Mouse (Mus musculus): Measurements from ENCODE around the gene Olfr730. TPM values are rescaled to one million over a fixed set of nuclear protein-coding genes. Genes with fewer than 3 reads are reported as not detected.

The Olfr730 gene
- not detected in 2 replicates for polyA plus RNA-seq (2014; fragmentation: Nextera tagmentation; extraction: Ambion mirVana)

DNA sequence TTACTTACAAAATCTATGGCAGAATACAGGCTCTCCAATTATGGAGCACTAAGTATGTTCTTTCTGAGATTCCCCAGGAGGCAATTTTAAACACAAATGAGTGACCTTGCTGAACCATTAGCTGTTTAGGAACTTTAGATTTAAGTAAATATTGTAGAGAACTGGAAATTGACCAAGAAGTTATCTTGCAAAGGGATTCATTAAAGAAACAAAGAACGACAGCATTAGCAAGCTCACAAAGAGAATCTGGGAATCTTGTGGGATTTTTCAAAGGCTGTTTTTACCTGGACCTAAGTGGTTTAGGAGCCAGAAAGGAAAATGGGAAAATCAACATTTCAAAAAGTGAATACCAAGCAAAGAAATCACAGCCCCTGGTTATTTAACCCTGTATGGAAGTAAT is at the start of gene Olfr730:
TSS of gene Olfr730 (minus strand) at position 101 of the 400 bp plus-strand sequence.
- no peak within 1 kb of the TSS for H3K4me3 ChIP-seq (ENCODE audit: low read depth, low read length)
- no peak for ATAC-seq (replicated peaks; ENCODE audit: low FRiP score)
- WGBS = 64% methylated on average over 1 of the region's 1 CpGs
- H3K9ac ChIP-seq (ENCODE audit: low read depth, low read length) = no peak within 1 kb of the TSS
- no peaks in the 10 kb centered on the region for H3K4me1 ChIP-seq (replicated peaks; ENCODE audit: control insufficient read depth, insufficient read depth, low read length)
- no peak within 1 kb of the TSS for H3K27ac ChIP-seq (ENCODE audit: low read depth, low read length)
- H3K36me3 ChIP-seq (ENCODE audit: control insufficient read depth, insufficient read depth, low read length) = no peaks in the 10 kb centered on the region
- no peaks in the 10 kb centered on the region for H3K27me3 ChIP-seq (replicated peaks; ENCODE audit: control insufficient read depth, insufficient read depth, low read length)
- no peaks in the 10 kb centered on the region for H3K9me3 ChIP-seq (ENCODE audit: control insufficient read depth, low read length)
- DNase-seq (ENCODE audit: low spot score) = no peak
- no peak within 1 kb of the TSS for H3K4me2 ChIP-seq

DNA sequence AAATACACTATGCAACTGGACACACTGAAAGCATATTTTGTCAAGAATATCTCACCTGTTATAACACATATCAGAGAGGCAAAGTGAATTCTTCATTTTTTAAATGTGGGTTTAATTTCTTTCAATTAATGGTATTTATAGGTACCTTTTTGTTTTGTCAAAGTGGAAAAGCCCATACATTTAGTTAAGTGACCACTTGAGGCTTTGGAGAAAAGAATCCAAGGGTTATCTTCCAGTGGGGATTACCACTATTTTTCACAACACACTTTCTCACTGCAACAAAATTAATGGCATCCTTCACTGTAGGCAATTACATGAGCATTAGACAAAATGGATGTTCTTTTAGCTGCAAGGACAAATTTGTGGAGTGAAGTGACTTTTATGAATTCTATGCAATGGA is 35.2 kb downstream of the Olfr730 start, which contains the start of gene Olfr729:
TSS of gene Olfr729 (minus strand) at position 101 of the 400 bp plus-strand sequence.
- H3K4me1 ChIP-seq (replicated peaks; ENCODE audit: control insufficient read depth, insufficient read depth, low read length) = no peaks in the 10 kb centered on the region
- H3K9ac ChIP-seq (ENCODE audit: low read depth, low read length) = no peak within 1 kb of the TSS

DNA sequence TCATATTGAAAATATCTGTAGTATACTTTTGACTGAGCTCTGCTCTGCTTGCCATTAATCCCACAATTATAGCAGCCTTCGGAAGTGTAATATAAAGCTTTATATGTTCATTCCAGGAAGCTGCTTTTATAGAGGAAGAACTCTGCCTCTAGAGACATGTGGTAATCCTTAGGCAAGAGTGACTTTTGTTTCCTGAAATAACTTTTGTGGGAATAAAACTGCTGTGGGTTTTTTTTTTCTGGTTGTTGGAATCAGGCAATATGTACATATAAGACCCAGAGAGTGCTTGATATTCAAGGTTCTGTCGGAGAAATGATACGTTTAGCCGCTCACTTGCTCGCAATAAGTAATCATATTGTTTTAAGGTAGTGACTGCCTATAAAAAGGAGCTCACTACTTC is 45.4 kb downstream of the Olfr730 start, which contains the start of gene Olfr728:
TSS of gene Olfr728 (minus strand) at position 101 of the 400 bp plus-strand sequence.
- Histone ChIP-seq H3K9ac (ENCODE audit: low read depth, low read length) (no peak within 1 kb of the TSS), H3K4me3 (ENCODE audit: low read depth, low read length) (no peak within 1 kb of the TSS), H3K36me3 (ENCODE audit: control insufficient read depth, insufficient read depth, low read length) (no peaks in the 10 kb centered on the region), H3K4me1 (replicated peaks; ENCODE audit: control insufficient read depth, insufficient read depth, low read length) (no peaks in the 10 kb centered on the region), H3K4me2 (no peak within 1 kb of the TSS), H3K27ac (ENCODE audit: low read depth, low read length) (no peak within 1 kb of the TSS), H3K9me3 (ENCODE audit: control insufficient read depth, low read length) (no peaks in the 10 kb centered on the region; the same call in 1 of the 2 replicates), H3K27me3 (replicated peaks; ENCODE audit: control insufficient read depth, insufficient read depth, low read length) (no peaks in the 10 kb centered on the region)
- WGBS = 87% methylated on average over 5 of the region's 5 CpGs
- ATAC-seq (replicated peaks; ENCODE audit: low FRiP score) (no peak), DNase-seq (ENCODE audit: low spot score) (no peak)

More for the DNA sequence above, 35.2 kb downstream of the Olfr730 start, which contains the start of gene Olfr729:
- ATAC-seq (replicated peaks; ENCODE audit: low FRiP score) (no peak), DNase-seq (ENCODE audit: low spot score) (no peak)
- Histone ChIP-seq H3K27me3 (replicated peaks; ENCODE audit: control insufficient read depth, insufficient read depth, low read length) (no peaks in the 10 kb centered on the region), H3K36me3 (ENCODE audit: control insufficient read depth, insufficient read depth, low read length) (no peaks in the 10 kb centered on the region), H3K4me2 (no peak within 1 kb of the TSS), H3K9me3 (ENCODE audit: control insufficient read depth, low read length) (no peaks in the 10 kb centered on the region), H3K4me3 (ENCODE audit: low read depth, low read length) (no peak within 1 kb of the TSS), H3K27ac (ENCODE audit: low read depth, low read length) (no peak within 1 kb of the TSS)

Other genes with a start within 250 kb of the Olfr730 start
- gene Olfr724, start 224.9 kb downstream of the Olfr730 start, polyA plus RNA-seq (2014; fragmentation: Nextera tagmentation; extraction: Ambion mirVana) = not detected in 2 replicates
- gene Olfr725, start 147.8 kb downstream of the Olfr730 start, polyA plus RNA-seq (2014; fragmentation: Nextera tagmentation; extraction: Ambion mirVana) = not detected in 2 replicates
- not detected in 2 replicates for gene Olfr726, start 97.2 kb downstream of the Olfr730 start, polyA plus RNA-seq (2014; fragmentation: Nextera tagmentation; extraction: Ambion mirVana)
- gene Olfr727, start 65.0 kb downstream of the Olfr730 start, polyA plus RNA-seq (2014; fragmentation: Nextera tagmentation; extraction: Ambion mirVana) = not detected in 2 replicates
- gene Olfr728, start 45.5 kb downstream of the Olfr730 start, polyA plus RNA-seq (2014; fragmentation: Nextera tagmentation; extraction: Ambion mirVana) = not detected in 2 replicates
- not detected in 2 replicates for gene Olfr729, start 35.3 kb downstream of the Olfr730 start, polyA plus RNA-seq (2014; fragmentation: Nextera tagmentation; extraction: Ambion mirVana)
- gene Olfr731, start 53.7 kb upstream of the Olfr730 start, polyA plus RNA-seq (2014; fragmentation: Nextera tagmentation; extraction: Ambion mirVana) = not detected in 2 replicates
- not detected in 2 replicates for gene Olfr732, start 96.0 kb upstream of the Olfr730 start, polyA plus RNA-seq (2014; fragmentation: Nextera tagmentation; extraction: Ambion mirVana)
- gene Olfr733, start 113.3 kb upstream of the Olfr730 start, polyA plus RNA-seq (2014; fragmentation: Nextera tagmentation; extraction: Ambion mirVana) = not detected in 2 replicates
- not detected in 2 replicates for gene Olfr734, start 138.6 kb upstream of the Olfr730 start, polyA plus RNA-seq (2014; fragmentation: Nextera tagmentation; extraction: Ambion mirVana)
- not detected in 2 replicates for gene Olfr735, start 160.7 kb upstream of the Olfr730 start, polyA plus RNA-seq (2014; fragmentation: Nextera tagmentation; extraction: Ambion mirVana)
- gene Tlr11, start 169.7 kb upstream of the Olfr730 start, polyA plus RNA-seq (2014; fragmentation: Nextera tagmentation; extraction: Ambion mirVana) = not detected in 2 replicates
- not detected in 2 replicates for gene Olfr736, start 193.0 kb upstream of the Olfr730 start, polyA plus RNA-seq (2014; fragmentation: Nextera tagmentation; extraction: Ambion mirVana)
- gene Olfr738, start 219.4 kb upstream of the Olfr730 start, polyA plus RNA-seq (2014; fragmentation: Nextera tagmentation; extraction: Ambion mirVana) = not detected in 2 replicates
- not detected in 2 replicates for gene Olfr739, start 230.4 kb upstream of the Olfr730 start, polyA plus RNA-seq (2014; fragmentation: Nextera tagmentation; extraction: Ambion mirVana)